Comparison of ENCODE assay signal across 8 mouse cellular contexts in genomic region chr11:86807001-86807477, GRCm38 (mm10). TPM values are rescaled to one million over a fixed set of nuclear protein-coding genes. Genes with fewer than 3 reads are reported as not detected.
DNase-seq lines count a peak whose midpoint lies in the region; ATAC-seq and TF ChIP-seq lines count a peak whose summit lies in the region.

No protein-coding gene starts in this region.

- H3ac ChIP-seq in C2C12 (ENCODE audit: control insufficient read depth, insufficient read length, low read depth): peak overlapping the region; percentile 64

- no peaks in the 10 kb centered on the region for H3K27me3 ChIP-seq in C2C12 (ENCODE audit: control insufficient read depth, insufficient read depth, insufficient read length)
- H3K27me3 ChIP-seq in limb, embryonic 13.5 days: no peaks in the 10 kb centered on the region
- H3K27me3 ChIP-seq in midbrain, embryonic 13.5 days: 0 out of 2 replicates have a peak, but pooled peaks cover 4% of the 10 kb centered on the region
- no peaks in the 10 kb centered on the region for H3K27me3 ChIP-seq in small intestine, adult 2 months (ENCODE audit: control insufficient read depth, insufficient read depth, low read length)

- under 1% methylated on average over 25 of the region's 25 CpGs for WGBS in limb, embryonic 13.5 days
- whole genome bisulfite sequencing in midbrain, embryonic 13.5 days: under 1% methylated on average over 25 of the region's 25 CpGs
- 1% methylated on average over 25 of the region's 25 CpGs for WGBS in small intestine, adult 2 months

- H3K4me2 ChIP-seq in limb, embryonic 13.5 days (replicated peaks): peak overlapping the region; percentile 69
- peak overlapping the region; percentile 68 for H3K4me2 ChIP-seq in midbrain, embryonic 13.5 days (replicated peaks)

- peak overlapping the region; percentile 76 for H3K9ac ChIP-seq in limb, embryonic 13.5 days
- peak overlapping the region; percentile 68 for H3K9ac ChIP-seq in midbrain, embryonic 13.5 days (replicated peaks)

- H3K36me3 ChIP-seq in C2C12 (ENCODE audit: control insufficient read depth, insufficient read depth): peaks cover 13% of the 10 kb centered on the region
- H3K36me3 ChIP-seq in limb, embryonic 13.5 days: peaks cover 23% of the 10 kb centered on the region
- H3K36me3 ChIP-seq in midbrain, embryonic 13.5 days: peaks cover 27% of the 10 kb centered on the region
- peaks cover 12% of the 10 kb centered on the region for H3K36me3 ChIP-seq in small intestine, adult 2 months (ENCODE audit: control insufficient read depth, insufficient read depth, low read length)

- H3K9me3 ChIP-seq in limb, embryonic 13.5 days: no peaks in the 10 kb centered on the region
- no peaks in the 10 kb centered on the region for H3K9me3 ChIP-seq in midbrain, embryonic 13.5 days

- H3K4me1 ChIP-seq in limb, embryonic 13.5 days: no peaks in the 10 kb centered on the region; the same call in 1 of the 2 replicates
- peaks cover 10% of the 10 kb centered on the region for H3K4me1 ChIP-seq in midbrain, embryonic 13.5 days (replicated peaks)
- H3K4me1 ChIP-seq in small intestine, adult 2 months (ENCODE audit: control insufficient read depth, insufficient read depth, insufficient read length, low read length): 0 out of 2 replicates have a peak, but pooled peaks cover 2% of the 10 kb centered on the region

- peak; percentile 33; the same call in 1 of the 2 replicates for ATAC-seq in granulocyte monocyte progenitor cell, adult 5-6 weeks (replicated peaks; ENCODE audit: poor library complexity, severe bottlenecking)
- ATAC-seq in limb, embryonic 13.5 days (ENCODE audit: low FRiP score, low read depth): peak; percentile 60
- peak; percentile 94 for ATAC-seq in midbrain, embryonic 13.5 days

- DNase-seq in adrenal gland, adult 18-20 months (ENCODE audit: low spot score in 2 of 2): peak; percentile 31 to 37
- peak; percentile 67 for DNase-seq in embryo, embryonic 9.5 days (ENCODE audit: extremely low spot score)
- DNase-seq in kidney, adult 8-10 months: peak; percentile 43 to 51

- peak overlapping the region; percentile 95 for H3K4me3 ChIP-seq in C2C12 (ENCODE audit: insufficient read depth, poor library complexity, severe bottlenecking)
- peak overlapping the region; percentile 95 for H3K4me3 ChIP-seq in limb, embryonic 13.5 days
- peak overlapping the region; percentile 85 for H3K4me3 ChIP-seq in midbrain, embryonic 13.5 days (replicated peaks)
- peak overlapping the region; percentile 88 for H3K4me3 ChIP-seq in small intestine, adult 2 months (ENCODE audit: low read depth, low read length)

- H3K79me2 ChIP-seq in C2C12 (ENCODE audit: control insufficient read depth, insufficient read depth): peaks cover 11% of the 10 kb centered on the region

- TF ChIP-seq CTCF in C2C12 (IDR thresholded peaks at IDR 0.05; ENCODE audit: control insufficient read depth, insufficient read depth, insufficient read length): no peak
- no peak for TF ChIP-seq CTCF in small intestine, adult 2 months (IDR thresholded peaks at IDR 0.05; ENCODE audit: extremely low read depth, insufficient read length, insufficient replicate concordance, low read depth, low read length)

- H3K27ac ChIP-seq in limb, embryonic 13.5 days: peak overlapping the region; percentile 82
- H3K27ac ChIP-seq in midbrain, embryonic 13.5 days: peak overlapping the region; percentile 79
- H3K27ac ChIP-seq in small intestine, adult 2 months (ENCODE audit: insufficient read depth, low read depth, low read length): peak overlapping the region; percentile 47

- no peaks in the 10 kb centered on the region for H3K79me3 ChIP-seq in C2C12 (ENCODE audit: low read depth)

- TF ChIP-seq POLR2A in small intestine, adult 2 months (IDR thresholded peaks at IDR 0.05; ENCODE audit: low read depth, low read length): no peak

TF ChIP-seq in C2C12, 6 proteins besides CTCF, POLR2A, EP300 and RAD21:
- no peak for TF ChIP-seq MAX (IDR thresholded peaks at IDR 0.05)
- no peak for TF ChIP-seq USF1 (IDR thresholded peaks at IDR 0.05; ENCODE audit: low read depth)
- TF ChIP-seq FOSL1 (IDR thresholded peaks at IDR 0.05; ENCODE audit: insufficient read depth, low read length, poor library complexity, severe bottlenecking): no peak

RNA-seq across cellular contexts. Expression of gene Dhx40, which starts 0.5 kb away (rescaled TPM):
- 6.3 TPM for polyA plus RNA-seq in C2C12 (2012; fragmentation: generic; extraction: Trizol)
- total RNA-seq in adrenal gland, adult 18-20 months (2021): 10 to 100 TPM; 21.2 to 27.0 TPM
- total RNA-seq in granulocyte monocyte progenitor cell, adult 5-6 weeks (2014; fragmentation: Nextera tagmentation): 16.3 and 19.3 TPM in 2 replicates
- 31.7 and 31.9 TPM in 2 replicates for total RNA-seq in granulocyte monocyte progenitor cell, adult 5-6 weeks (2017)
- polyA plus RNA-seq in limb, embryonic 13.5 days (2015; fragmentation: Nextera tagmentation; extraction: Ambion mirVana): 30.0 and 30.2 TPM in 2 replicates
- polyA plus RNA-seq in midbrain, embryonic 13.5 days (2015; fragmentation: Nextera tagmentation; extraction: Ambion mirVana): 34.2 and 35.4 TPM in 2 replicates
- polyA plus RNA-seq in small intestine, adult 2 months (2012; rRNA removed): 0.79 and 2.0 TPM in 2 replicates

RNA-seq across cellular contexts. Expression of gene Cltc, which starts 49.7 kb away (rescaled TPM):
- 65.1 TPM for polyA plus RNA-seq in C2C12 (2012; fragmentation: generic; extraction: Trizol)
- total RNA-seq in adrenal gland, adult 18-20 months (2021): 100 to 1,000 TPM; 258 to 298 TPM
- total RNA-seq in granulocyte monocyte progenitor cell, adult 5-6 weeks (2014; fragmentation: Nextera tagmentation): 127 and 155 TPM in 2 replicates
- 129 and 145 TPM in 2 replicates for total RNA-seq in granulocyte monocyte progenitor cell, adult 5-6 weeks (2017)
- polyA plus RNA-seq in limb, embryonic 13.5 days (2015; fragmentation: Nextera tagmentation; extraction: Ambion mirVana): 117 and 132 TPM in 2 replicates
- 142 and 147 TPM in 2 replicates for polyA plus RNA-seq in midbrain, embryonic 13.5 days (2015; fragmentation: Nextera tagmentation; extraction: Ambion mirVana)
- polyA plus RNA-seq in small intestine, adult 2 months (2012; rRNA removed): 27.0 and 74.8 TPM in 2 replicates

Comparison
In these comparisons a context has a peak if more than half of its experiments do, and no peak if none do; other contexts are left out.
1. Peak in every context shown above with its lines: DNase-seq, ATAC-seq, H3K4me3 ChIP-seq and H3K27ac ChIP-seq.
2. ATAC-seq: peak in every context shown above with its lines; median percentile 94 in midbrain, embryonic 13.5 days; 60 in limb, embryonic 13.5 days; 33 in granulocyte monocyte progenitor cell, adult 5-6 weeks.